Mouse (Mus musculus) lung, embryonic 15.5 days (tissue): Measurements from ENCODE around the gene Olfr769. TPM values are rescaled to one million over a fixed set of nuclear protein-coding genes. Genes with fewer than 3 reads are reported as not detected.
"Not testable (repeated sequence)": the region's sequence is repeated elsewhere in the genome, so short reads cannot be mapped to it uniquely, and the experiment has no call there.

Source experiments
- ATAC-seq: fragments of 200-750 bp; cut with Nextera tagmentation; 2 replicates; pipeline ENCODE4 v1.8.0; 2017; ENCODE audit warnings: moderate number of reproducible peaks, borderline replicate concordance; ENCODE audit not compliant: low FRiP score, low TSS enrichment; ENCODE audit errors: extremely low read depth
- H3K27ac ChIP-seq: fragments of 300-500 bp; sonication (generic); 2 replicates; pipeline ENCODE4 v1.5.1; 2015; ENCODE audit warnings: moderate library complexity, mild to moderate bottlenecking, inconsistent platforms
- H3K27me3 ChIP-seq: fragments of 300-500 bp; sonication (generic); 2 replicates; pipeline ENCODE4 v1.6.1; 2015; ENCODE audit warnings: inconsistent platforms
- H3K36me3 ChIP-seq: fragments of 300-500 bp; sonication (generic); 2 replicates; pipeline ENCODE4 v1.6.1; 2015; ENCODE audit warnings: inconsistent platforms
- H3K4me1 ChIP-seq: fragments of 300-500 bp; sonication (generic); 2 replicates; pipeline ENCODE4 v1.6.1; 2015; ENCODE audit warnings: inconsistent platforms
- H3K4me2 ChIP-seq: fragments of 300-500 bp; sonication (generic); 2 replicates; pipeline ENCODE4 v1.6.1; 2015; ENCODE audit warnings: inconsistent platforms, mild to moderate bottlenecking, moderate library complexity
- H3K4me3 ChIP-seq: fragments of 300-500 bp; sonication (generic); 2 replicates; pipeline ENCODE4 v1.5.1; 2015; ENCODE audit warnings: mild to moderate bottlenecking, inconsistent platforms
- H3K9ac ChIP-seq: fragments of 300-500 bp; sonication (generic); 2 replicates; pipeline ENCODE4 v1.6.1; 2015; ENCODE audit warnings: inconsistent platforms
- H3K9me3 ChIP-seq: fragments of 300-500 bp; sonication (generic); 2 replicates; pipeline ENCODE4 v1.6.1; 2016; ENCODE audit warnings: inconsistent platforms
- WGBS: fragments of 180-500 bp; shearing (Covaris S2); methylation state at CpG from one replicate; pipeline ENCODE4 v1.1.7; 2015; 5-methylcytosine and 5-hydroxymethylcytosine counted together
- polyA plus RNA-seq: library from polyadenylated mRNA; unstranded; fragments of >200 nt; fragmentation: Nextera tagmentation; extraction: Ambion mirVana; gene quantifications from 2 replicates; pipeline ENCODE4 v1.2.1, GENCODE M21; 2015

The Olfr769 gene
- not detected in 2 replicates for polyA plus RNA-seq

DNA sequence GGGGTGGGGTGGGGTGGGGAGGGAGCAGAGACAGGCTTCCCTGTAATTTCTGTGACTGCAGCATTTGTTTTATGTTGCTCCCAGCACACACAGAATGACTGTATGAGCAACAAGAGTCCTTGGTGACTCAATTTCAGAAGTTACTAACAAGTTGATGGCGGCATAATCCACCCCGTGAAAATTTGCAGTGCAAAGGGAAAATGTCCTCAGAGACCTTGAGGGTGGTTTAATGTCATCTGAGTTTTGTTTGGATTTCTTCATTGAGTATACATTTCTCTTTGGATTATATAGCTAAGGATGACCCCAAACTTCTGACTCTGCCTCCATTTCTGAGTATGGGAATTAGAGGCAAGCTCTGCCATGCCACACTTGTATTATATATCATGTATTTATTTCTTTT is at the start of gene Olfr769:
Gene Olfr769 (minus strand): TSS at position 101 of the 400 bp plus-strand sequence.
- Histone ChIP-seq H3K9me3 (no peaks in the 10 kb centered on the region), H3K27me3 (no peaks in the 10 kb centered on the region), H3K4me1 (no peaks in the 10 kb centered on the region), H3K4me2 (no peak within 1 kb of the TSS), H3K36me3 (no peaks in the 10 kb centered on the region), H3K4me3 (no peak within 1 kb of the TSS), H3K9ac (no peak within 1 kb of the TSS), H3K27ac (no peak within 1 kb of the TSS)
- 77% methylated on average over 2 of the region's 2 CpGs for WGBS
- ATAC-seq: no peak

- Histone ChIP-seq H3K27me3 (no peaks in the 10 kb centered on the region), H3K27ac (no peak within 1 kb of the TSS), H3K9ac (no peak within 1 kb of the TSS), H3K4me2 (no peak within 1 kb of the TSS), H3K36me3 (no peaks in the 10 kb centered on the region), H3K9me3 (no peaks in the 10 kb centered on the region), H3K4me3 (no peak within 1 kb of the TSS), H3K4me1 (no peaks in the 10 kb centered on the region)
- WGBS: 58% methylated on average over 1 of the region's 1 CpGs
- no peak for ATAC-seq
Observed at GRCm38 (mm10) chr10:129164651-129165050, 47.0 kb upstream of the Olfr769 start, which contains the start of gene Olfr771. TSS of gene Olfr771 (minus strand) at chr10:129164751.

GRCm38 (mm10) chr10:129138898-129139297 is 21.2 kb upstream of the Olfr769 start, which contains the start of gene Olfr770:
TSS of gene Olfr770 (minus strand) at chr10:129138998.
- no peak within 1 kb of the TSS for H3K4me3 ChIP-seq
- H3K36me3 ChIP-seq: no peaks in the 10 kb centered on the region
- no peak within 1 kb of the TSS for H3K27ac ChIP-seq
- no peaks in the 10 kb centered on the region for H3K27me3 ChIP-seq
- WGBS: 65% methylated on average over 2 of the region's 2 CpGs
- H3K9ac ChIP-seq: no peak within 1 kb of the TSS
- ATAC-seq: no peak
- no peaks in the 10 kb centered on the region for H3K4me1 ChIP-seq
- H3K4me2 ChIP-seq: no peak within 1 kb of the TSS
- H3K9me3 ChIP-seq: no peaks in the 10 kb centered on the region

DNA sequence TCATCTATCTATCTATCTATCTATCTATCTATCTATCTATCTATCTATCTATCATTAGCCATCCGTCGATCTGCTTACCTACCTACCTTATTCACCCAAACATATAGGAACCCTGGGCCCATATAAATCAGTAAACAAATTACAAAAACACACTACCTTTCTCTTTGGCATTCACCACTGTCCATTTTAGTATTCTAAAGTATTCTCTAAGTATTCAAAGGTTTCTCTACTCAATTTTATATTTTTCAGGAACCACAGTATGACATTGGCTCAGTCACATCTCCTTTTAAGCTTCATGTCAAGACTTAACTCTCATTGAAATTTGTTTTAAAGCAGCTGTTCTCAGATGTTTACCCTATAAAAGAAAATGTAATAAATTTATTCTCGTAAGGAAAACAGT is 2.5 kb downstream of the Olfr769 start:
- 85% methylated on average over 3 of the region's 3 CpGs for WGBS
- Histone ChIP-seq H3K4me2 (no peak overlapping the region), H3K9me3 (no peaks in the 10 kb centered on the region), H3K27me3 (no peaks in the 10 kb centered on the region), H3K27ac (no peak overlapping the region), H3K4me3 (no peak overlapping the region), H3K4me1 (no peaks in the 10 kb centered on the region), H3K9ac (no peak overlapping the region), H3K36me3 (no peaks in the 10 kb centered on the region)
- no peak for ATAC-seq

- 18% methylated on average over 3 of the region's 3 CpGs for WGBS
- no peak for ATAC-seq
Observed at GRCm38 (mm10) chr10:129101231-129101630, 16.4 kb downstream of the Olfr769 start.

DNA sequence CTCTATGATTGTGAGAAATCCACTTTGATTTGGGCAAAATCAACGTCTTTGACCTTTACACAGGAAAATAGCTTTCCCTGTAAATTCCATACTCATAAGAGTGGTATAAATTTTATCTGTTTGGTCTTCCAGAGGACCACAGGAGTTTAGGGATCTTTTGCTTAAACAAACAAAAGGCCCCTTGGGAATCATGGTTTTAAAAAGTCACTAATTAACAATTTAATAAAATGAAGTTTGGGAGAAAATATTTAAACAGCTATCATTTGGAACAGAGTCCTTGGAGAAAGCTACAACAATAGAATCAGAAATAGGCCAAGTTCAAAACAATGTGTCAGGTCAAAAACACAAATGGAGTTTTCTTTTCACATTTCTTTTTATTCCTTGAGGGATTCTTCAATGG is 18.4 kb downstream of the Olfr769 start, which contains the start of gene Olfr768:
Gene Olfr768 (minus strand): TSS at position 101 of the 400 bp plus-strand sequence.
- ATAC-seq: no peak
- no peaks in the 10 kb centered on the region for H3K9me3 ChIP-seq
- H3K4me1 ChIP-seq: no peaks in the 10 kb centered on the region
- WGBS: 73% methylated on average over 1 of the region's 1 CpGs
- no peaks in the 10 kb centered on the region for H3K36me3 ChIP-seq
- H3K27ac ChIP-seq: no peak within 1 kb of the TSS
- no peaks in the 10 kb centered on the region for H3K27me3 ChIP-seq
- no peak within 1 kb of the TSS for H3K9ac ChIP-seq
- no peak within 1 kb of the TSS for H3K4me3 ChIP-seq
- H3K4me2 ChIP-seq: no peak within 1 kb of the TSS

More at GRCm38 (mm10) chr10:129101231-129101630, 16.4 kb downstream of the Olfr769 start:
- Histone ChIP-seq H3K36me3 (no peaks in the 10 kb centered on the region), H3K9me3 (no peaks in the 10 kb centered on the region), H3K4me2 (no peak overlapping the region), H3K27me3 (no peaks in the 10 kb centered on the region), H3K9ac (no peak overlapping the region), H3K27ac (no peak overlapping the region), H3K4me3 (no peak overlapping the region), H3K4me1 (no peaks in the 10 kb centered on the region)

DNA sequence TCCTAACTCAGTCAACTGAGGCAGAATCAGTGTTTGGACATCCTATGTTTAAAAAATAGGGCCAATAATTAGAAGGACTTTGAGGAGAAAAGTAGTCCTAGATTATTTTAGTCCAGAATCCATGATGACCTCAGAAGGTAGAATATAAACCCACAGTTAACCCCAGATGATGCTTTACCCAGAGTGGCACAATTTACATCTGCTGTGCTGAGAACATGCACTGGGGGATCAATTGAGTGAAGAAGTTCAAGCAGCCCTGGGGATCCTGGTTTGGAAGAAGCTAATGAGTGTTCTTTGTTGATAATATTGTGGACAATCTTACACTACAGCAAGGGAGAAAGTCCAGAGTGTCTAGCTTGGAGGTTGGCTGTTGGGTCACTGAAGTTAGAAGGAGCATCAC is 34.9 kb downstream of the Olfr769 start, which contains the start of gene Olfr767:
Gene Olfr767 (minus strand): TSS at position 101 of the 400 bp plus-strand sequence.
- H3K36me3 ChIP-seq, H3K4me2 ChIP-seq, H3K9ac ChIP-seq, ATAC-seq, H3K4me1 ChIP-seq, H3K27me3 ChIP-seq, H3K4me3 ChIP-seq, H3K9me3 ChIP-seq, H3K27ac ChIP-seq: not testable (repeated sequence)

- no peaks in the 10 kb centered on the region for H3K4me1 ChIP-seq
- no peak within 1 kb of the TSS for H3K4me2 ChIP-seq
Observed at GRCm38 (mm10) chr10:129068877-129069276, 48.8 kb downstream of the Olfr769 start, which contains the start of gene Olfr766-ps1. TSS of gene Olfr766-ps1 (minus strand) at chr10:129068977.

More at GRCm38 (mm10) chr10:129068877-129069276, 48.8 kb downstream of the Olfr769 start, which contains the start of gene Olfr766-ps1:
- Histone ChIP-seq H3K27ac (no peak within 1 kb of the TSS), H3K36me3 (no peaks in the 10 kb centered on the region), H3K27me3 (no peaks in the 10 kb centered on the region), H3K4me3 (no peak within 1 kb of the TSS), H3K9me3 (no peaks in the 10 kb centered on the region), H3K9ac (no peak within 1 kb of the TSS)
- 75% methylated on average over 2 of the region's 2 CpGs for WGBS
- no peak for ATAC-seq

Other genes with a start within 250 kb of the Olfr769 start
- gene Gdf11, start 226.1 kb downstream of the Olfr769 start, polyA plus RNA-seq: 3.7 and 4.8 TPM in 2 replicates
- gene Cd63, start 216.9 kb downstream of the Olfr769 start, polyA plus RNA-seq: 552 and 585 TPM in 2 replicates
- 12.5 and 17.3 TPM in 2 replicates for gene Rdh5, start 195.0 kb downstream of the Olfr769 start, polyA plus RNA-seq
- 186 and 195 TPM in 2 replicates for gene Bloc1s1, start 193.8 kb downstream of the Olfr769 start, polyA plus RNA-seq
- 5.0 TPM in 2 replicates for gene Itga7, start 184.0 kb downstream of the Olfr769 start, polyA plus RNA-seq
- not detected in 2 replicates for gene Mettl7b, start 156.9 kb downstream of the Olfr769 start, polyA plus RNA-seq
- not detected in 2 replicates for gene Olfr9, start 128.4 kb downstream of the Olfr769 start, polyA plus RNA-seq
- not detected in 2 replicates for gene Olfr763, start 107.1 kb downstream of the Olfr769 start, polyA plus RNA-seq
- not detected in 2 replicates for gene Olfr764-ps1, start 78.0 kb downstream of the Olfr769 start, polyA plus RNA-seq
- not detected in 2 replicates for gene Olfr765, start 67.9 kb downstream of the Olfr769 start, polyA plus RNA-seq
- not detected in 2 replicates for gene Olfr766-ps1, start 48.9 kb downstream of the Olfr769 start, polyA plus RNA-seq
- gene Olfr767, start 35.0 kb downstream of the Olfr769 start, polyA plus RNA-seq: not detected in 2 replicates
- not detected in 2 replicates for gene Olfr768, start 18.5 kb downstream of the Olfr769 start, polyA plus RNA-seq
- gene Olfr770, start 21.1 kb upstream of the Olfr769 start, polyA plus RNA-seq: not detected in 2 replicates
- not detected in 2 replicates for gene Olfr771, start 46.9 kb upstream of the Olfr769 start, polyA plus RNA-seq
- not detected in 2 replicates for gene Olfr772, start 60.1 kb upstream of the Olfr769 start, polyA plus RNA-seq
- gene Olfr773, start 69.6 kb upstream of the Olfr769 start, polyA plus RNA-seq: not detected in 2 replicates
- gene Olfr774, start 118.3 kb upstream of the Olfr769 start, polyA plus RNA-seq: not detected in 2 replicates
- gene Olfr775, start 130.6 kb upstream of the Olfr769 start, polyA plus RNA-seq: not detected in 2 replicates
- gene Olfr776, start 141.3 kb upstream of the Olfr769 start, polyA plus RNA-seq: not detected in 2 replicates
- gene Olfr777, start 153.6 kb upstream of the Olfr769 start, polyA plus RNA-seq: not detected in 2 replicates
- gene Olfr780, start 200.3 kb upstream of the Olfr769 start, polyA plus RNA-seq: not detected in 2 replicates
- gene Olfr781, start 211.0 kb upstream of the Olfr769 start, polyA plus RNA-seq: not detected in 2 replicates
- not detected in 2 replicates for gene Olfr782, start 231.0 kb upstream of the Olfr769 start, polyA plus RNA-seq